Mouse (Mus musculus): ENCODE measurements around the gene Ctdspl. TPM values are rescaled to one million over a fixed set of nuclear protein-coding genes. Genes with fewer than 3 reads are reported as not detected.

Ctdspl gene
- total RNA-seq (2023), result 10 to 100 TPM; 22.5 to 23.4 TPM

DNA sequence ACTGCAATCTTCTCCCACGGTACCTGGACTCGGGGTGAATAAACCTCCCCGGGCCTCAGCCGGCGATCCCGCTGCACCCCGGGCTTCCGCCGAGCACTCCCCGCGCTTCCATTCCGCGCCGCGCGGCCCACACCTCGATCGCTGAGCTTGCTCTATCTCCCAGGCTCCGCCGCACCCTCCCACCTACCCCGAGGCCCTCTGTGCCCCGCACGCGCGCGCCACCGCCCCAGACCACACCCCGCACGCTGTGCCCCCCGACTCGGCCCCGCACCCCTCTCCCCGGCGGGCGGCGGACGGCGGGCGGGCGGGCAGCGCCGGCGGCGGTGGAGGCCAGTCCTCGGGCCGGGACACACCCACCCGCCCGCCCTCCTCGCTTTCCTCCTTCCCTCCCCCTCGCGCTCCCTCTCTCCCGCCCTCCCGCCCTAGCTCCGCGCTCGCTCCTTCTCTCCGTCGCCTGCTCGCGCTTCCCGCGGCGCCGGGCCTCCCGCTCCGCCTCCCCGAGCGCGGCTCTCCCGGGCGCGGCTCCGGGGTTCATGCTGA, at the start of gene Ctdspl:
TSS of gene Ctdspl (plus strand) at position 343 of the 540 bp plus-strand sequence.

DNA sequence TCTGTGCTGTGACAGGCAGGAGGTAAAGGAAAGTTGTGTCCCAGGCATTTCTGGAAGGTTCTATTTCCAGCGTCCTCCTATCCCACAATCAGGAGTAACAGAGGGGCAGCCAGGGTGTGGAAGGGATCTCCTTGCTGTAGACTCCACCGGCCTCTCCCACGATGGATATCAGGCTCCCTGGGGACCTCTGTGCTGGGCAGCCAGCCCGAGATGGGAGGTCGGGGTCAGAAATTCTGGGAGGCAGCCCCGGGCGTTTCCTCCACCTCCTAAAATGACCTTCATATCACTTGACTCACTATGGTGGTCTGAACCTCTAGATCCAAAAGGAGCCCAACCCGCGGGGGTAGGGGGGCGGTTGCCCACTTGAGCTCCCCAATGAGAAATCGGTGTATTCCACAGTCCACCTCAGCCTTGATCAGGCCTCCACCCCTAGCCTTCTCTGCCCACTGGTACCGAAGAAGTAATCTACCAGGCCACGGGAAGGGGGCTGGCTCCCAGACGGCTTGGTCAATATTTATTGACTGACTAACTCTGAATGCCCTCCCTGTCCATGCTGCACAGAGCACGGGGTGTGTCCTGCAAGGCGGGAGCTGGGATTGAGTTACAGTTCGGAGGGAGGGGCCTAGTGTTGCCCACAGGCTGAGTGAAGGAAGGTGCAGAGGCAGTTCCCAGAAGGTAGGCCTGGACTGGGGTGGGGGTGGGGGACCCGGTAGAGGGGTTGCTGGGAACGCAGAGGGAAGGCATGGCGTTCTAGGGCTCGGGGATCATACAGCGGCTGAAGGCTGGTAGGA, 126.1 kb downstream of the Ctdspl start, which contains the start of gene Vill:
TSS of gene Vill (plus strand) at position 625 of the 791 bp plus-strand sequence.

Other genes with a start within 250 kb of the Ctdspl start
- 10 to 100 TPM; 36.7 to 39.4 TPM for gene Vill, start 126.3 kb downstream of the Ctdspl start, total RNA-seq (2023)
- 1 to 10 TPM; 1.2 to 1.5 TPM for gene Plcd1, start 167.0 kb downstream of the Ctdspl start, total RNA-seq (2023)
- not detected for gene Dlec1, start 176.0 kb downstream of the Ctdspl start, total RNA-seq (2023)
- under 1 TPM; 0.42 to 0.82 TPM for gene Acaa1b, start 230.6 kb downstream of the Ctdspl start, total RNA-seq (2023)
- gene Gm47289, start 232.7 kb downstream of the Ctdspl start, total RNA-seq (2023), result not detected